Mouse (Mus musculus) lung, adult 2 months (tissue): Measurements from ENCODE around the gene Sh2b2.

Source experiments
- CTCF ChIP-seq: fragments of 200-500 bp; IDR thresholded peaks from 2 replicates; pipeline ENCODE4 v1.5.1; 2011; ENCODE audit warnings: mild to moderate bottlenecking, low read length, control low read depth; ENCODE audit not compliant: insufficient read depth
- POLR2A ChIP-seq: fragments of 200-500 bp; IDR thresholded peaks from 2 replicates; pipeline ENCODE4 v1.6.1; 2011; ENCODE audit warnings: low read depth, mild to moderate bottlenecking, control low read depth, low read length, borderline replicate concordance; ENCODE audit errors: extremely low read depth

DNA sequence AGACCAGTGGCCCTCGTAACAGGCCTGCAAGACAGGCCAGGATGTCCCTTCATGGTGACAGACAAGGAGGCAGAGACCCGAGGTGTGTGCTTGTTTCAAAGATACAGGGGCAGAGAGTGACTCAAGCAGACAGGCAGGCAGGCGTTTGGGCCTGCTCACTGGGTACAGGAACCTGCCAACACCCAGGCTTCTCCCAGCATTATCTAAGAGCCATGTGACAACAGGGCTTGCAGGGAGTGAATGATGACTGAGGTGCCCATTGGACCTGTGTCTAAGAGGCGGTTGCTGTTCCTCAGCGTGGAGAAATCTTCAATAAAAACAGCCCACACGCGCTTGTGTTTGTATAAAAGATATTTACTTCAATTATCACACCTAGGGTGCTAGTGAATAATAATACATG lies 19.7 kb upstream of the Sh2b2 start:
- no peak for TF ChIP-seq CTCF
- TF ChIP-seq POLR2A = no peak
